Mouse (Mus musculus): Measurements from ENCODE around the gene Il15ra.

Gene Il15ra

GRCm38 (mm10) chr2:11708538-11708937, 3.4 kb downstream of the Il15ra start:
- no peak for DNase-seq (ENCODE audit: low spot score in 2 of 2)

GRCm38 (mm10) chr2:11710101-11710500, 5.0 kb downstream of the Il15ra start:
- peak; percentile 16 to 29 for DNase-seq (ENCODE audit: low spot score in 2 of 2)

GRCm38 (mm10) chr2:11712483-11712990, 7.4 kb downstream of the Il15ra start:
- DNase-seq (ENCODE audit: low spot score in 2 of 2) = no peak

- no peak for DNase-seq (ENCODE audit: low spot score in 2 of 2)
Measured at GRCm38 (mm10) chr2:11713021-11713420, 7.9 kb downstream of the Il15ra start.

- DNase-seq (ENCODE audit: low spot score in 2 of 2) = no peak
Measured at GRCm38 (mm10) chr2:11714535-11714934, 9.4 kb downstream of the Il15ra start.

GRCm38 (mm10) chr2:11718573-11718972, 13.5 kb downstream of the Il15ra start:
- DNase-seq (ENCODE audit: low spot score in 2 of 2) = no peak

GRCm38 (mm10) chr2:11722564-11722963, 17.5 kb downstream of the Il15ra start:
- no peak for DNase-seq (ENCODE audit: low spot score in 2 of 2)

- DNase-seq (ENCODE audit: low spot score in 2 of 2) = no peak
Measured at GRCm38 (mm10) chr2:11727574-11727973, 22.5 kb downstream of the Il15ra start.

GRCm38 (mm10) chr2:11729091-11729490, 24.0 kb downstream of the Il15ra start:
- DNase-seq (ENCODE audit: low spot score in 2 of 2) = no peak

GRCm38 (mm10) chr2:11732978-11733377, 27.9 kb downstream of the Il15ra start:
- no peak for DNase-seq (ENCODE audit: low spot score in 2 of 2)

- DNase-seq (ENCODE audit: low spot score in 2 of 2) = no peak
Measured at GRCm38 (mm10) chr2:11735853-11736252, 30.8 kb downstream of the Il15ra start.

GRCm38 (mm10) chr2:11738794-11739193, 33.7 kb downstream of the Il15ra start:
- no peak for DNase-seq (ENCODE audit: low spot score in 2 of 2)

GRCm38 (mm10) chr2:11739516-11740051, 34.5 kb downstream of the Il15ra start:
- DNase-seq (ENCODE audit: low spot score in 2 of 2) = peak in 1 of 2 experiments; percentile 4

GRCm38 (mm10) chr2:11762541-11762940, 57.5 kb downstream of the Il15ra start:
- DNase-seq (ENCODE audit: low spot score in 2 of 2) = no peak

- no peak for DNase-seq (ENCODE audit: low spot score in 2 of 2)
Measured at GRCm38 (mm10) chr2:11765694-11766093, 60.6 kb downstream of the Il15ra start.

GRCm38 (mm10) chr2:11766485-11767160, 61.5 kb downstream of the Il15ra start:
- DNase-seq (ENCODE audit: low spot score in 2 of 2) = peak; percentile 18 to 34

- DNase-seq (ENCODE audit: low spot score in 2 of 2) = no peak
Measured at GRCm38 (mm10) chr2:11767161-11767545, 62.1 kb downstream of the Il15ra start.

- DNase-seq (ENCODE audit: low spot score in 2 of 2) = no peak
Measured at GRCm38 (mm10) chr2:11771701-11772100, 66.6 kb downstream of the Il15ra start.

GRCm38 (mm10) chr2:11772401-11772800, 67.3 kb downstream of the Il15ra start:
- DNase-seq (ENCODE audit: low spot score in 2 of 2) = no peak

GRCm38 (mm10) chr2:11774426-11774825, 69.3 kb downstream of the Il15ra start:
- no peak for DNase-seq (ENCODE audit: low spot score in 2 of 2)

GRCm38 (mm10) chr2:11775121-11775520, 70.0 kb downstream of the Il15ra start:
- DNase-seq (ENCODE audit: low spot score in 2 of 2) = no peak

- no peak for DNase-seq (ENCODE audit: low spot score in 2 of 2)
Measured at GRCm38 (mm10) chr2:11776415-11776814, 71.3 kb downstream of the Il15ra start.

Measured in spleen, postnatal 36 days (tissue).